Comparison of ENCODE assay signal across 26 mouse cellular contexts in the genomic region with DNA sequence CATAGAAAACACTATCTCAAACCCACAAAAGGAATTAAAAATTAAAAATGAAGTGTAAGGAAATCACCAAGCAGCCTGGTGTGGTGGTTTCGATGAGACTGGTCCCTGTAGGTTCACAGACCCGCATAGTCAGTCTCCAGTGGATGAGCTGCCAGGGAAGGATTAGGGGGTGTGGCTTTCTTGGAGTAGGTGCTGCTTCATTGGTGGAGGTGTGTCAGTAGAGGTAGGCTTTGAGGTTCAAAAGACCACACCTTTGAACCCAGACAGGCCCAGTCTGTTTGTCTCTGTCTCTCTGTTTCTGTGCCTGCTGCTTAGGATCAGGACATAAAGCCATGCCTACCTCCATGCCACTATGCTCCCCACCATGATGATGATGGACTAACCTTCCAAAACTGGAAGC. TPM values are rescaled to one million over a fixed set of nuclear protein-coding genes. Genes with fewer than 3 reads are reported as not detected.
DNase-seq lines count a peak whose midpoint lies in the region; ATAC-seq and TF ChIP-seq lines count a peak whose summit lies in the region.
"Had no signal": no experiment of that assay in that cellular context is flagged by ENCODE, and none has a peak within 500 bp of the region (broad histone marks: within the 10 kb centered on the region; RNA-seq: fewer than 3 reads in every experiment).

No protein-coding gene starts in this region.

- no peak for TF ChIP-seq CTCF in kidney, adult 2 months (conservative IDR thresholded peaks at IDR 0.05; ENCODE audit: insufficient read depth, insufficient read length, low read depth, low read length)
- TF ChIP-seq CTCF in liver, embryonic 14.5 days (IDR thresholded peaks at IDR 0.05; ENCODE audit: low read depth), result no peak
- TF ChIP-seq CTCF in stomach, postnatal 0 days (IDR thresholded peaks at IDR 0.05; ENCODE audit: low read depth), result no peak

- H3K4me1 ChIP-seq in kidney, adult 2 months (ENCODE audit: control insufficient read depth, insufficient read depth, low read length), result peaks cover 21% of the 10 kb centered on the region; the same call in 1 of the 2 replicates
- H3K4me1 ChIP-seq in kidney, embryonic 15.5 days, result 0 out of 2 replicates have a peak, but pooled peaks cover 5% of the 10 kb centered on the region
- H3K4me1 ChIP-seq in liver, embryonic 14.5 days (replicated peaks; ENCODE audit: control insufficient read depth in 2 of 2, insufficient read depth in 2 of 2, low read length in 1 of 2), result peaks cover 0 to 5% of the 10 kb centered on the region in 2 experiments; a peak in 2 of 4 replicates
- no peaks in the 10 kb centered on the region for H3K4me1 ChIP-seq in stomach, postnatal 0 days (replicated peaks; ENCODE audit: control insufficient read depth, insufficient read depth)
- H3K4me1 ChIP-seq: embryonic facial prominence, embryonic 15.5 days; hindbrain, embryonic 10.5 days; limb, embryonic 12.5 days; lung, embryonic 15.5 days; stomach, embryonic 15.5 days had no signal

- no peaks in the 10 kb centered on the region; the same call in 1 of the 2 replicates for H3K36me3 ChIP-seq in kidney, adult 2 months (ENCODE audit: control insufficient read depth, insufficient read depth, low read length)
- H3K36me3 ChIP-seq in kidney, embryonic 15.5 days, result 0 out of 2 replicates have a peak, but pooled peaks cover 8% of the 10 kb centered on the region
- H3K36me3 ChIP-seq in liver, embryonic 14.5 days (replicated peaks; ENCODE audit: control insufficient read depth, insufficient read depth, low read depth), result no peaks in the 10 kb centered on the region
- no peaks in the 10 kb centered on the region for H3K36me3 ChIP-seq in stomach, postnatal 0 days (ENCODE audit: control insufficient read depth, insufficient read depth, low read length)
- H3K36me3 ChIP-seq: hindbrain, embryonic 10.5 days; lung, embryonic 15.5 days; neural tube, embryonic 12.5 days; stomach, embryonic 15.5 days had no signal

- TF ChIP-seq EP300 in liver, embryonic 14.5 days (IDR thresholded peaks at IDR 0.05; ENCODE audit: low read depth), result no peak
- no peak for TF ChIP-seq EP300 in stomach, postnatal 0 days (optimal IDR thresholded peaks at IDR 0.05)

- 78% methylated on average over 2 of the region's 2 CpGs for WGBS in kidney, adult 2 months
- 83% methylated on average over 2 of the region's 2 CpGs for WGBS in kidney, embryonic 15.5 days
- WGBS in large intestine, adult 2 months, result 26% methylated on average over 2 of the region's 2 CpGs
- WGBS in liver, embryonic 14.5 days (ENCODE audit: insufficient replicate concordance), result 64% methylated on average over 2 of the region's 2 CpGs
- WGBS in stomach, postnatal 0 days, result 79% methylated on average over 2 of the region's 2 CpGs

- H3K9me3 ChIP-seq in kidney, embryonic 15.5 days (replicated peaks), result no peaks in the 10 kb centered on the region
- H3K9me3 ChIP-seq in liver, embryonic 14.5 days (ENCODE audit: control insufficient read depth, low read length), result no peaks in the 10 kb centered on the region
- H3K9me3 ChIP-seq in stomach, postnatal 0 days (ENCODE audit: control insufficient read depth, low read length), result no peaks in the 10 kb centered on the region
- H3K9me3 ChIP-seq: embryonic facial prominence, embryonic 15.5 days; hindbrain, embryonic 10.5 days; limb, embryonic 12.5 days; lung, embryonic 15.5 days; neural tube, embryonic 12.5 days; stomach, embryonic 15.5 days had no signal

- no peaks in the 10 kb centered on the region for H3K27me3 ChIP-seq in kidney, adult 2 months (replicated peaks; ENCODE audit: control insufficient read depth, insufficient read depth, low read length)
- H3K27me3 ChIP-seq in kidney, embryonic 15.5 days, result no peaks in the 10 kb centered on the region
- no peaks in the 10 kb centered on the region for H3K27me3 ChIP-seq in liver, embryonic 14.5 days (ENCODE audit: control insufficient read depth, insufficient read depth, low read length)
- no peaks in the 10 kb centered on the region for H3K27me3 ChIP-seq in stomach, postnatal 0 days (ENCODE audit: control insufficient read depth, insufficient read depth, low read length)
- H3K27me3 ChIP-seq: embryonic facial prominence, embryonic 15.5 days; limb, embryonic 12.5 days; lung, embryonic 15.5 days; neural tube, embryonic 12.5 days; stomach, embryonic 15.5 days had no signal

- no peak for ATAC-seq in kidney, embryonic 15.5 days (replicated peaks; ENCODE audit: low FRiP score)
- ATAC-seq in liver, embryonic 14.5 days (ENCODE audit: insufficient read depth), result peak; percentile 58
- no peak for ATAC-seq in stomach, postnatal 0 days (ENCODE audit: low FRiP score, low TSS enrichment)
- ATAC-seq: CD4-positive, CD25-positive, alpha-beta regulatory T cell, adult 4 months; forebrain, embryonic 14.5 days; hindbrain, embryonic 16.5 days had no signal

- H3K4me2 ChIP-seq in kidney, embryonic 15.5 days, result no peak overlapping the region
- no peak overlapping the region for H3K4me2 ChIP-seq in liver, embryonic 14.5 days (ENCODE audit: low read depth)
- H3K4me2 ChIP-seq in stomach, postnatal 0 days (replicated peaks; ENCODE audit: low read depth), result no peak overlapping the region
- H3K4me2 ChIP-seq: embryonic facial prominence, embryonic 15.5 days; heart, embryonic 11.5 days; limb, embryonic 12.5 days; lung, embryonic 15.5 days; neural tube, embryonic 12.5 days; stomach, embryonic 15.5 days had no signal

- DNase-seq in kidney, adult 2 months, result peak; percentile 31
- DNase-seq in large intestine, adult 2 months (ENCODE audit: low read depth, low spot score), result peak; percentile 32
- peak in 1 of 3 experiments; percentile 20 for DNase-seq in liver, embryonic 14.5 days (ENCODE audit: low read depth in 3 of 3, low spot score in 3 of 3)
- DNase-seq in layer of hippocampus, postnatal 36 days, result no peak
- no peak for DNase-seq in lung, adult 18-20 months
- DNase-seq in stomach, postnatal 0 days (ENCODE audit: low spot score), result no peak
- DNase-seq: adrenal gland, postnatal 25 days; cerebellum, adult 8-10 months; lung, postnatal 4 days; midbrain, embryonic 14.5 days; right cerebral cortex, adult 18-20 months; right cerebral cortex, postnatal 4 days; thymus, adult 18-20 months; thymus, postnatal 36 days had no signal

- H3K27ac ChIP-seq in kidney, adult 2 months (ENCODE audit: insufficient read depth, low read depth, low read length), result no peak overlapping the region
- no peak overlapping the region for H3K27ac ChIP-seq in kidney, embryonic 15.5 days
- H3K27ac ChIP-seq in liver, embryonic 14.5 days, result peak overlapping the region; percentile 36; the same call in 1 of the 2 replicates
- H3K27ac ChIP-seq in stomach, postnatal 0 days (replicated peaks), result no peak overlapping the region
- H3K27ac ChIP-seq: embryonic facial prominence, embryonic 15.5 days; hindbrain, embryonic 10.5 days; layer of hippocampus, adult 2 months; limb, embryonic 12.5 days; lung, embryonic 15.5 days; neural tube, embryonic 12.5 days; stomach, embryonic 15.5 days had no signal

- TF ChIP-seq POLR2A in kidney, adult 2 months (IDR thresholded peaks at IDR 0.05; ENCODE audit: low read depth, low read length), result no peak

- no peak overlapping the region for H3K4me3 ChIP-seq in kidney, adult 2 months (ENCODE audit: insufficient read depth, low read depth, low read length)
- H3K4me3 ChIP-seq in kidney, embryonic 15.5 days (replicated peaks), result no peak overlapping the region
- no peak overlapping the region for H3K4me3 ChIP-seq in liver, embryonic 14.5 days (ENCODE audit: insufficient read depth in 1 of 2, low read depth in 2 of 2, low read length in 2 of 2)
- H3K4me3 ChIP-seq in stomach, postnatal 0 days (ENCODE audit: low read depth, low read length), result no peak overlapping the region
- H3K4me3 ChIP-seq: embryonic facial prominence, embryonic 15.5 days; hindbrain, embryonic 10.5 days; layer of hippocampus, adult 2 months; limb, embryonic 12.5 days; lung, embryonic 15.5 days; neural tube, embryonic 12.5 days; stomach, embryonic 15.5 days had no signal

- H3K9ac ChIP-seq in kidney, embryonic 15.5 days, result no peak overlapping the region
- no peak overlapping the region for H3K9ac ChIP-seq in liver, embryonic 14.5 days (replicated peaks)
- no peak overlapping the region for H3K9ac ChIP-seq in stomach, postnatal 0 days (ENCODE audit: low read length)
- H3K9ac ChIP-seq: embryonic facial prominence, embryonic 15.5 days; limb, embryonic 12.5 days; lung, embryonic 15.5 days; neural tube, embryonic 12.5 days; stomach, embryonic 15.5 days had no signal

RNA-seq across cellular contexts. Expression of gene 4930402H24Rik, which starts 7.4 kb away (rescaled TPM):
- polyA plus RNA-seq in kidney, adult 2 months (2012; rRNA removed), result 70.2 and 91.4 TPM in 2 replicates
- 35.1 and 40.6 TPM in 2 replicates for polyA plus RNA-seq in kidney, embryonic 15.5 days (2015; fragmentation: Nextera tagmentation; extraction: Ambion mirVana)
- polyA plus RNA-seq in large intestine, adult 2 months (2012; rRNA removed), result 12.4 and 23.1 TPM in 2 replicates
- 3.9 and 4.4 TPM in 2 replicates for polyA plus RNA-seq in liver, embryonic 14.5 days (2012; rRNA removed)
- 6.9 and 8.6 TPM in 2 replicates for polyA plus RNA-seq in liver, embryonic 14.5 days (2014; fragmentation: Nextera tagmentation; extraction: Ambion mirVana)
- total RNA-seq in layer of hippocampus, postnatal 36 days (2021), result 10 to 100 TPM; 80.1 to 90.1 TPM
- 10.0 and 11.2 TPM in 2 replicates for polyA plus RNA-seq in stomach, postnatal 0 days (2015; fragmentation: Nextera tagmentation; extraction: Ambion mirVana)

RNA-seq across cellular contexts. Expression of gene Atrn, which starts 7.5 kb away (rescaled TPM):
- 14.5 and 14.9 TPM in 2 replicates for polyA plus RNA-seq in kidney, adult 2 months (2012; rRNA removed)
- polyA plus RNA-seq in kidney, embryonic 15.5 days (2015; fragmentation: Nextera tagmentation; extraction: Ambion mirVana), result 6.2 and 8.2 TPM in 2 replicates
- polyA plus RNA-seq in large intestine, adult 2 months (2012; rRNA removed), result 4.6 and 8.6 TPM in 2 replicates
- polyA plus RNA-seq in liver, embryonic 14.5 days (2012; rRNA removed), result 3.1 and 3.2 TPM in 2 replicates
- polyA plus RNA-seq in liver, embryonic 14.5 days (2014; fragmentation: Nextera tagmentation; extraction: Ambion mirVana), result 2.4 and 2.5 TPM in 2 replicates
- 100 to 1,000 TPM; 113 TPM for total RNA-seq in layer of hippocampus, postnatal 36 days (2021)
- polyA plus RNA-seq in stomach, postnatal 0 days (2015; fragmentation: Nextera tagmentation; extraction: Ambion mirVana), result 3.7 and 3.8 TPM in 2 replicates

Comparison
In these comparisons a context has a peak if more than half of its experiments do, and no peak if none do; other contexts are left out.
1. DNase-seq: peak in kidney, adult 2 months (single experiment) and large intestine, adult 2 months (single experiment); none in layer of hippocampus, postnatal 36 days (0 of 2), lung, adult 18-20 months (0 of 2) and stomach, postnatal 0 days (single experiment).